Mouse (Mus musculus) CD4-positive, CD25-positive, alpha-beta regulatory T cell, adult 4 months (primary cell): ENCODE measurements at regions not wholly inside any gene's neighbourhood (a gene's known extent, or its start where the extent isn't known, plus 50 kb on each side); places are given as distances from the start of the nearest gene placed in this dataset.
A peak's percentile ranks its signal among the peaks of the same experiment; 100 is the strongest.
"Not testable (repeated sequence)": the region's sequence is repeated elsewhere in the genome, so short reads cannot be mapped to it uniquely, and the experiment has no call there.

Source experiments
- ATAC-seq: one replicate; pipeline ENCODE4 v1.8.0; 2017

GRCm38 (mm10) chr1:23316288-23316687 is 81.3 kb downstream of the Ogfrl1 start:
- ATAC-seq = not testable (repeated sequence)

- ATAC-seq = not testable (repeated sequence)
Measured at GRCm38 (mm10) chr1:23314863-23315262, 82.7 kb downstream of the Ogfrl1 start.

GRCm38 (mm10) chr1:23292718-23293117 is 104.9 kb downstream of the Ogfrl1 start:
- no peak for ATAC-seq

- no peak for ATAC-seq
Measured at GRCm38 (mm10) chr1:23286741-23287140, 110.8 kb downstream of the Ogfrl1 start.

GRCm38 (mm10) chr1:23282870-23283219 is 114.7 kb downstream of the Ogfrl1 start:
- no peak for ATAC-seq

- ATAC-seq = no peak
Measured at GRCm38 (mm10) chr1:23282215-23282869, 115.2 kb downstream of the Ogfrl1 start.

GRCm38 (mm10) chr1:23279827-23280226 is 117.7 kb downstream of the Ogfrl1 start:
- ATAC-seq = no peak

GRCm38 (mm10) chr1:23272077-23272476 is 125.5 kb downstream of the Ogfrl1 start:
- ATAC-seq = no peak

- no peak for ATAC-seq
Measured at GRCm38 (mm10) chr1:23270910-23271822, 126.4 kb downstream of the Ogfrl1 start.

GRCm38 (mm10) chr1:23268062-23268461 is 129.5 kb downstream of the Ogfrl1 start:
- no peak for ATAC-seq

- no peak for ATAC-seq
Measured at GRCm38 (mm10) chr1:23265556-23266232, 131.9 kb downstream of the Ogfrl1 start.

GRCm38 (mm10) chr1:23264251-23264650 is 133.3 kb downstream of the Ogfrl1 start:
- no peak for ATAC-seq

- no peak for ATAC-seq
Measured at GRCm38 (mm10) chr1:23263798-23264197, 133.8 kb downstream of the Ogfrl1 start.

GRCm38 (mm10) chr1:23261652-23262051 is 135.9 kb downstream of the Ogfrl1 start:
- ATAC-seq = no peak

- no peak for ATAC-seq
Measured at GRCm38 (mm10) chr1:23257306-23257895, 140.2 kb downstream of the Ogfrl1 start.

- ATAC-seq = peak; percentile 25
Measured at GRCm38 (mm10) chr1:23256630-23257001, 141.0 kb downstream of the Ogfrl1 start.

- ATAC-seq = peak; percentile 93
Measured at GRCm38 (mm10) chr1:23255925-23256629, 141.5 kb downstream of the Ogfrl1 start.

- ATAC-seq = no peak
Measured at GRCm38 (mm10) chr1:23254235-23254634, 143.3 kb downstream of the Ogfrl1 start.

GRCm38 (mm10) chr1:23231522-23231921 is 129.5 kb upstream of the 4933415F23Rik start:
- no peak for ATAC-seq

- ATAC-seq = no peak
Measured at GRCm38 (mm10) chr1:23228478-23228877, 126.4 kb upstream of the 4933415F23Rik start.

GRCm38 (mm10) chr1:23214462-23215158 is 112.6 kb upstream of the 4933415F23Rik start:
- ATAC-seq = no peak

- no peak for ATAC-seq
Measured at GRCm38 (mm10) chr1:23207843-23208242, 105.8 kb upstream of the 4933415F23Rik start.
